Mouse (Mus musculus): ENCODE results near the gene Rasal3. TPM values are rescaled to one million over a fixed set of nuclear protein-coding genes. Genes with fewer than 3 reads are reported as not detected.

Gene Rasal3
- polyA plus RNA-seq, 1 experiment = 157 TPM

DNA sequence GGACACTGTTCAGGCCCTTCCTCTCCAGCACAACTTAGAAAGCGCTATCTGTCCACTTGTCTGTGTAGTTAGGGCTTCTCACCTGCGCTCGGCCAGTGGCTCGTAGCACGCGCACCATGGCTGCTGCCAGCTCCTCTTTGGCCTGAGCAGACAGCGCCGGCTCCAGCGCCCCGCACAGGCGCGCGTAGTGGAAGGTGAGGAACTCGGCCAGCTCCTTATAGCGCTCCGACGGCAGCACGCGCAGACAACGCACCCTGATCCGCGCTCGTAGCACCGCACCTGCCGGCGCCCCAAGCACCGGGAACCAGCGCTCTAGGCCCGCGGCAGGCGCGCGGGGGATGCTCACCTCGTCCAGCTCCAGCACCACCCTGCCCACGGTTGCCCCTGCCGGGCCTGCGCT, 7.1 kb downstream of the Rasal3 start:
- H3K36me3 ChIP-seq (ENCODE audit: control insufficient read depth, insufficient read depth, low read length) = peaks cover 62% of the 10 kb centered on the region
- TF ChIP-seq CTCF (IDR thresholded peaks at IDR 0.05; ENCODE audit: extremely low read depth, insufficient read depth, insufficient read length, insufficient replicate concordance) (no peak), POLR2A (IDR thresholded peaks at IDR 0.05; ENCODE audit: low read depth, low read length) (no peak)
- peaks cover 3% of the 10 kb centered on the region; the same call in 1 of the 2 replicates for H3K4me1 ChIP-seq (ENCODE audit: control insufficient read depth, insufficient read depth, insufficient read length)
- WGBS = 95% methylated on average over 37 of the region's 37 CpGs
- DNase-seq (ENCODE audit: low read depth in 1 of 2, low spot score in 2 of 2) = no peak
- no peak overlapping the region for H3K4me3 ChIP-seq (ENCODE audit: extremely low read depth, insufficient read depth, insufficient read length)
- H3K27ac ChIP-seq (ENCODE audit: insufficient read depth, low read length) = no peak overlapping the region
- no peaks in the 10 kb centered on the region for H3K27me3 ChIP-seq (ENCODE audit: control insufficient read depth, insufficient read depth, low read length)

- no peak for DNase-seq (ENCODE audit: low read depth in 1 of 2, low spot score in 2 of 2)
- no peak overlapping the region for H3K27ac ChIP-seq (ENCODE audit: insufficient read depth, low read length)
- no peaks in the 10 kb centered on the region for H3K4me1 ChIP-seq (ENCODE audit: control insufficient read depth, insufficient read depth, insufficient read length)
- 94% methylated on average over 10 of the region's 10 CpGs for WGBS
- no peak overlapping the region for H3K4me3 ChIP-seq (ENCODE audit: extremely low read depth, insufficient read depth, insufficient read length)
- H3K27me3 ChIP-seq (ENCODE audit: control insufficient read depth, insufficient read depth, low read length) = no peaks in the 10 kb centered on the region
- H3K36me3 ChIP-seq (ENCODE audit: control insufficient read depth, insufficient read depth, low read length) = peaks cover 60% of the 10 kb centered on the region
- TF ChIP-seq POLR2A (IDR thresholded peaks at IDR 0.05; ENCODE audit: low read depth, low read length) = no peak
- no peak for TF ChIP-seq CTCF (IDR thresholded peaks at IDR 0.05; ENCODE audit: extremely low read depth, insufficient read depth, insufficient read length, insufficient replicate concordance)
Observed at GRCm38 (mm10) chr17:32393944-32394343, 9.4 kb downstream of the Rasal3 start.

GRCm38 (mm10) chr17:32389101-32389659, 14.2 kb downstream of the Rasal3 start, which contains the start of gene Wiz:
TSS of gene Wiz (minus strand) at chr17:32389439.
- H3K36me3 ChIP-seq (ENCODE audit: control insufficient read depth, insufficient read depth, low read length) = peaks cover 23% of the 10 kb centered on the region
- no peak for TF ChIP-seq CTCF (IDR thresholded peaks at IDR 0.05; ENCODE audit: extremely low read depth, insufficient read depth, insufficient read length, insufficient replicate concordance)
- DNase-seq (ENCODE audit: low read depth in 1 of 2, low spot score in 2 of 2) = peak; percentile 79 to 89

GRCm38 (mm10) chr17:32388370-32389100, 14.8 kb downstream of the Rasal3 start:
- TF ChIP-seq CTCF (IDR thresholded peaks at IDR 0.05; ENCODE audit: extremely low read depth, insufficient read depth, insufficient read length, insufficient replicate concordance) (no peak), POLR2A (IDR thresholded peaks at IDR 0.05; ENCODE audit: low read depth, low read length) (no peak)
- no peaks in the 10 kb centered on the region for H3K27me3 ChIP-seq (ENCODE audit: control insufficient read depth, insufficient read depth, low read length)
- 2% methylated on average over 38 of the region's 39 CpGs for whole genome bisulfite sequencing
- DNase-seq (ENCODE audit: low read depth in 1 of 2, low spot score in 2 of 2) = peak in 1 of 2 experiments; percentile 58
- H3K36me3 ChIP-seq (ENCODE audit: control insufficient read depth, insufficient read depth, low read length) = peaks cover 19% of the 10 kb centered on the region
- peak overlapping the region; percentile 56 for H3K27ac ChIP-seq (ENCODE audit: insufficient read depth, low read length)
- peak overlapping the region; percentile 86 for H3K4me3 ChIP-seq (ENCODE audit: extremely low read depth, insufficient read depth, insufficient read length)
- H3K4me1 ChIP-seq (ENCODE audit: control insufficient read depth, insufficient read depth, insufficient read length) = peaks cover 5% of the 10 kb centered on the region

More at GRCm38 (mm10) chr17:32389101-32389659, 14.2 kb downstream of the Rasal3 start, which contains the start of gene Wiz:
- Histone ChIP-seq H3K27me3 (ENCODE audit: control insufficient read depth, insufficient read depth, low read length) (no peaks in the 10 kb centered on the region), H3K4me1 (ENCODE audit: control insufficient read depth, insufficient read depth, insufficient read length) (peaks cover 5% of the 10 kb centered on the region), H3K4me3 (ENCODE audit: extremely low read depth, insufficient read depth, insufficient read length) (peak within 1 kb of the TSS; percentile 86), H3K27ac (ENCODE audit: insufficient read depth, low read length) (peak within 1 kb of the TSS; percentile 95)
- whole genome bisulfite sequencing = 0% methylated on average over 28 of the region's 44 CpGs

- DNase-seq (ENCODE audit: low read depth in 1 of 2, low spot score in 2 of 2) = no peak
- Histone ChIP-seq H3K4me3 (ENCODE audit: extremely low read depth, insufficient read depth, insufficient read length) (no peak overlapping the region), H3K36me3 (ENCODE audit: control insufficient read depth, insufficient read depth, low read length) (peaks cover 14% of the 10 kb centered on the region), H3K27ac (ENCODE audit: insufficient read depth, low read length) (no peak overlapping the region; the same call in 1 of the 2 replicates), H3K27me3 (ENCODE audit: control insufficient read depth, insufficient read depth, low read length) (no peaks in the 10 kb centered on the region), H3K4me1 (ENCODE audit: control insufficient read depth, insufficient read depth, insufficient read length) (peaks cover 5% of the 10 kb centered on the region)
- 78% methylated on average over 7 of the region's 7 CpGs for WGBS
- no peak for TF ChIP-seq POLR2A (IDR thresholded peaks at IDR 0.05; ENCODE audit: low read depth, low read length)
- TF ChIP-seq CTCF (IDR thresholded peaks at IDR 0.05; ENCODE audit: extremely low read depth, insufficient read depth, insufficient read length, insufficient replicate concordance) = no peak
Observed at GRCm38 (mm10) chr17:32387986-32388369, 15.4 kb downstream of the Rasal3 start.

DNA sequence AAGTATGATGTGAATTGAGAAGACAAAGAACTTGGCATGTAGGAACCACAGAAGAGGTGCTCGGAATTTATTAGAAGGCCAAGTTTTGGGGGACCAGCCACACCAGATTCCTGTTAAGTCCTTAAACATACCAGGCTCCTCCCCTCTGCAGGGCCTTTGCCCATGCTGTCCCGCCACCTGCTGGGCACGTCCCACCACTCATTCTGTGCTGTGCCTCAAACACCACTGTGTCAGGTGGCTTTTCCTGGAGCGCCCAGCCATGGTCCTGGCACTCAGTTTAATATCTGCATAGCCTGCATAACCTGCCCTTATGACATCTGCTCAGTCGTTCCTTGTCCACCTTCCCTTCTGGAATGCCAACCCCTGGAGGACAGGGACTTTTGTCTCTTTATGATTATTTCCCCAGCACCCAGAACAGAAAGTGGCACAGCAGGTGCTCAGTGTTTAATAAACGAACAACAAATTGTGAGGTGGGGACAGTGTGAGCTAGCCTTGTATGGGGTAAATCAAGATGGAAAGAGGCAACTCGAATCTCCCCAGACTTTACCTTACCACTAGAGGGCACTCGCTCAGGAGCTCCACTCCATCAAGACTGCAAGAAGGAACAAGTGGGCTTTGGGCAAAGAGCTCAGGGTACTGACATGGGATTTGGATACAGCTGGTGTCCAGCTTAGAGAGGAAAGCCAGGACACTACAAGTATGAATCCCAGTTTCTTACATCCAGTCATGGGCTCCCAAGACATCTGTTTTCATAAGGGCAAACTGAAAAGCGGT, 16.5 kb downstream of the Rasal3 start:
- DNase-seq (ENCODE audit: low read depth in 1 of 2, low spot score in 2 of 2) = peak; percentile 49 to 53
- TF ChIP-seq CTCF (IDR thresholded peaks at IDR 0.05; ENCODE audit: extremely low read depth, insufficient read depth, insufficient read length, insufficient replicate concordance) (peak; percentile 47; the same call in 1 of the 2 replicates), POLR2A (IDR thresholded peaks at IDR 0.05; ENCODE audit: low read depth, low read length) (no peak)
- H3K4me1 ChIP-seq (ENCODE audit: control insufficient read depth, insufficient read depth, insufficient read length) = peaks cover 5% of the 10 kb centered on the region
- no peaks in the 10 kb centered on the region for H3K27me3 ChIP-seq (ENCODE audit: control insufficient read depth, insufficient read depth, low read length)
- H3K4me3 ChIP-seq (ENCODE audit: extremely low read depth, insufficient read depth, insufficient read length) = no peak overlapping the region
- H3K27ac ChIP-seq (ENCODE audit: insufficient read depth, low read length) = no peak overlapping the region
- peaks cover 4% of the 10 kb centered on the region; the same call in 1 of the 2 replicates for H3K36me3 ChIP-seq (ENCODE audit: control insufficient read depth, insufficient read depth, low read length)
- 58% methylated on average over 9 of the region's 9 CpGs for WGBS
